Mouse (Mus musculus) limb, embryonic 11.5 days (tissue): ENCODE measurements at regions not wholly inside any gene's neighbourhood (a gene's known extent, or its start where the extent isn't known, plus 50 kb on each side); places are given as distances from the start of the nearest gene placed in this dataset.
A peak's percentile ranks its signal among the peaks of the same experiment; 100 is the strongest.

Experiments
- ATAC-seq: fragments of 200-750 bp; cut with Nextera tagmentation; 2 replicates; pipeline ENCODE4 v1.8.0; 2017; ENCODE audit warnings: low read depth; ENCODE audit not compliant: insufficient number of reproducible peaks, low FRiP score, low TSS enrichment
- DNase-seq: peaks from one replicate; pipeline ENCODE4 v3.0.0-alpha.2; 2015; ENCODE audit warnings: low spot score
- H3K27ac ChIP-seq: fragments of 300-500 bp; sonication (generic); replicated peaks from 2 replicates; pipeline ENCODE4 v1.5.1; 2014; ENCODE audit warnings: low read depth, mild to moderate bottlenecking, low read length
- H3K27me3 ChIP-seq: fragments of 300-500 bp; sonication (generic); 2 replicates; pipeline ENCODE4 v1.6.1; 2014; ENCODE audit warnings: mild to moderate bottlenecking, low read length, mixed read lengths; ENCODE audit not compliant: control insufficient read depth, insufficient read depth
- H3K36me3 ChIP-seq: fragments of 300-500 bp; sonication (generic); 2 replicates; pipeline ENCODE4 v1.6.1; 2014; ENCODE audit warnings: mild to moderate bottlenecking, low read length, moderate library complexity, mixed read lengths; ENCODE audit not compliant: control insufficient read depth, insufficient read depth
- H3K4me1 ChIP-seq: fragments of 300-500 bp; sonication (generic); 2 replicates; pipeline ENCODE4 v1.6.1; 2014; ENCODE audit warnings: low read length, mixed read lengths; ENCODE audit not compliant: control insufficient read depth, insufficient read depth
- H3K4me2 ChIP-seq: fragments of 300-500 bp; sonication (generic); 2 replicates; pipeline ENCODE4 v1.6.1; 2014; ENCODE audit warnings: low read depth, mild to moderate bottlenecking, moderate library complexity; ENCODE audit not compliant: severe bottlenecking
- H3K4me3 ChIP-seq: fragments of 300-500 bp; sonication (generic); 2 replicates; pipeline ENCODE4 v1.5.1; 2014; ENCODE audit warnings: low read depth, low read length
- H3K9ac ChIP-seq: fragments of 300-500 bp; sonication (generic); 2 replicates; pipeline ENCODE4 v1.6.1; 2014; ENCODE audit warnings: mild to moderate bottlenecking, low read length
- H3K9me3 ChIP-seq: fragments of 300-500 bp; sonication (generic); 2 replicates; pipeline ENCODE4 v1.6.1; 2016; ENCODE audit warnings: low read length; ENCODE audit not compliant: control insufficient read depth
- WGBS: fragments of 180-500 bp; shearing (Covaris S2); extraction: QIAGEN DNeasy Blood & Tissue Kit; methylation state at CpG from one replicate; pipeline ENCODE4 v1.1.7; 2014; 5-methylcytosine and 5-hydroxymethylcytosine counted together

DNA sequence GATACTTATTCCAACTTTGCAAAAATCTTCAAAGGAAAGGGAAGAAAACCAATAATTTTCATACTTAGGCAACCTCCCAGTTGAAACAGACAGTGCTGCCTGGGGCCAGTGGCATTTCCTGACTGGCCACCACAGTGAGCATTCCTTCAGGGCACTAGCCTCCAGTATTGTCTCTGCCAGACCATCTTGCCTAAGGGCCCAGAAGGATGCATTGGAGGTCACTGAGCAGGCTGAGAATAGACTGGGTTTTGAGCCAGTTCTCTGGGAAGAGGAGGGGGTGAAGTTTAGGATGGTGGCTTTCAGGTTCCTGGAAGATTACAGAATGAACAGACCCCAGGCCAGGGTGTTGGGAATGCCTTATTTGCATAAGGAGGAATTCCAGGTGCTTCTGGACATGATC lies 95.3 kb upstream of the Tpm1 start:
- H3K4me2 ChIP-seq, result no peak overlapping the region
- no peaks in the 10 kb centered on the region for H3K9me3 ChIP-seq
- DNase-seq (no peak), ATAC-seq (no peak)
- no peaks in the 10 kb centered on the region for H3K4me1 ChIP-seq
- no peak overlapping the region for H3K9ac ChIP-seq
- H3K4me3 ChIP-seq, result no peak overlapping the region
- H3K27me3 ChIP-seq, result no peaks in the 10 kb centered on the region
- H3K27ac ChIP-seq, result no peak overlapping the region
- no peaks in the 10 kb centered on the region for H3K36me3 ChIP-seq

DNA sequence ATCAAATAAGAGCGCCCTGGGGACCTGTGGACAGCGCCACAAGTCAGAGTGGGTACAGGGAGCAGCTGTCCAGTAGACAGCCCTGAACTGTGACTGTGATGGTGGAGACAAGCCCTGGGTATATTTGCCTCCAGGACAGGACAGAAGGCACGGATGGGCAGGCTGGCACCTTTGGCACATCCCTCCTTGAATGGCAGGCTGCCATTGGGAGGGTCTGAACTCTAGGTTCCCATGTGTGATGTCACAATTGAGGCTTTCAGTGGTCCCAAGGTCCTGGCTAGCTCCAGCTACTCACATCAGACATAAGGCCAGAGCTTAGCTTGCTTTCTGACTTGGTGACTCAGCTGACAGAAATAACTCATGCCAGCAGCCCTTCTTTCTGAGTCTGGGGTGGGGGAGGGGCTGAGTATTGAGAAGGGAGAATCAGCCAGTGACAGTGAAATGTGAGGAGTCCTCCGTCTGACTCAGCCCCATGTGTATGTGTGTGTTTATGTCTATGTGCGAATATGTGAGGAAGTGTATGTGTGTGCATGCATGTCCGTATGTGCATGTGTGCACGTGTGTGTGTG lies 91.2 kb upstream of the Tpm1 start:
- WGBS, result 80% methylated on average over 7 of the region's 7 CpGs
- Histone ChIP-seq H3K4me1 (peaks cover 17% of the 10 kb centered on the region), H3K9me3 (no peaks in the 10 kb centered on the region), H3K36me3 (no peaks in the 10 kb centered on the region), H3K27ac (no peak overlapping the region), H3K4me2 (no peak overlapping the region), H3K9ac (no peak overlapping the region), H3K4me3 (no peak overlapping the region), H3K27me3 (no peaks in the 10 kb centered on the region)
- DNase-seq (no peak), ATAC-seq (no peak)

- H3K4me3 ChIP-seq, result no peak overlapping the region
- no peak overlapping the region for H3K9ac ChIP-seq
- H3K27ac ChIP-seq, result peak overlapping the region; percentile 57
- WGBS, result 33% methylated on average over 5 of the region's 5 CpGs
- H3K4me2 ChIP-seq, result no peak overlapping the region
- no peak for ATAC-seq
- peaks cover 17% of the 10 kb centered on the region for H3K4me1 ChIP-seq
- DNase-seq, result no peak
- H3K36me3 ChIP-seq, result no peaks in the 10 kb centered on the region
- no peaks in the 10 kb centered on the region for H3K27me3 ChIP-seq
- H3K9me3 ChIP-seq, result no peaks in the 10 kb centered on the region
These were observed 88.5 kb upstream of the Tpm1 start for GRCm38 (mm10) chr9:67137681-67138080.

GRCm38 (mm10) chr9:67137141-67137540 lies 87.9 kb upstream of the Tpm1 start:
- Histone ChIP-seq H3K9ac (no peak overlapping the region), H3K36me3 (no peaks in the 10 kb centered on the region), H3K9me3 (no peaks in the 10 kb centered on the region), H3K4me1 (peaks cover 17% of the 10 kb centered on the region), H3K4me3 (no peak overlapping the region), H3K4me2 (no peak overlapping the region), H3K27me3 (no peaks in the 10 kb centered on the region), H3K27ac (peak overlapping the region; percentile 57)
- DNase-seq (no peak), ATAC-seq (no peak)
- WGBS, result 67% methylated on average over 4 of the region's 4 CpGs

GRCm38 (mm10) chr9:67136166-67136565 lies 87.0 kb upstream of the Tpm1 start:
- DNase-seq, result no peak
- H3K4me3 ChIP-seq, result no peak overlapping the region
- H3K9ac ChIP-seq, result no peak overlapping the region
- H3K36me3 ChIP-seq, result no peaks in the 10 kb centered on the region
- H3K9me3 ChIP-seq, result no peaks in the 10 kb centered on the region
- peaks cover 17% of the 10 kb centered on the region for H3K4me1 ChIP-seq
- no peak overlapping the region; the same call in 1 of the 2 replicates for H3K27ac ChIP-seq
- no peak for ATAC-seq
- WGBS, result 31% methylated on average over 6 of the region's 6 CpGs
- H3K27me3 ChIP-seq, result no peaks in the 10 kb centered on the region
- no peak overlapping the region for H3K4me2 ChIP-seq

GRCm38 (mm10) chr9:67134378-67134777 lies 85.2 kb upstream of the Tpm1 start:
- Histone ChIP-seq H3K4me1 (peaks cover 17% of the 10 kb centered on the region), H3K4me2 (no peak overlapping the region), H3K36me3 (no peaks in the 10 kb centered on the region), H3K27me3 (no peaks in the 10 kb centered on the region), H3K27ac (no peak overlapping the region), H3K9me3 (no peaks in the 10 kb centered on the region), H3K9ac (no peak overlapping the region), H3K4me3 (no peak overlapping the region)
- no peak for DNase-seq
- no peak for ATAC-seq
- 80% methylated on average over 6 of the region's 6 CpGs for WGBS

DNA sequence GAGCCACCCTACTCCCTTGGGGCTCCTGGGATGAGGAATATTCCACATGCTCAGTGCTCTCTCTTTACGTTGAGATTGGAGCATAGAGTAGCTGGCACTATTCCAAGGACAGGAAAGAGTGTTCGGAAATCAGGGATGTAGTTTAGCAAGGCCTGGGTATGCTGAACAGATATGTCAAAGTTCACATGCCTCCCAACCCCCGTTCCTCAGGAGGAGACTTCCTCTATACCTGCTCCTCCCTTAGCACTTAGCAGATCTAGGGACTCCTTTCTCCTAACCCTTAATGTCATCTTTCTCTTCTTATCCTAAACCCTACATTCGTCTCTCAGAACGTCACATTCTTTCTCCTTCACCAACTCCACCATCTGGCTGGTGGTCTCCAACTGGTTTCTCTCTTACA lies 83.2 kb upstream of the Tpm1 start:
- H3K36me3 ChIP-seq, result no peaks in the 10 kb centered on the region
- no peak overlapping the region for H3K27ac ChIP-seq
- no peak for ATAC-seq
- peaks cover 12% of the 10 kb centered on the region for H3K4me1 ChIP-seq
- WGBS, result 79% methylated on average over 5 of the region's 5 CpGs
- H3K9me3 ChIP-seq, result no peaks in the 10 kb centered on the region
- no peak for DNase-seq
- H3K27me3 ChIP-seq, result no peaks in the 10 kb centered on the region
- no peak overlapping the region for H3K4me3 ChIP-seq
- H3K9ac ChIP-seq, result no peak overlapping the region
- H3K4me2 ChIP-seq, result no peak overlapping the region

DNA sequence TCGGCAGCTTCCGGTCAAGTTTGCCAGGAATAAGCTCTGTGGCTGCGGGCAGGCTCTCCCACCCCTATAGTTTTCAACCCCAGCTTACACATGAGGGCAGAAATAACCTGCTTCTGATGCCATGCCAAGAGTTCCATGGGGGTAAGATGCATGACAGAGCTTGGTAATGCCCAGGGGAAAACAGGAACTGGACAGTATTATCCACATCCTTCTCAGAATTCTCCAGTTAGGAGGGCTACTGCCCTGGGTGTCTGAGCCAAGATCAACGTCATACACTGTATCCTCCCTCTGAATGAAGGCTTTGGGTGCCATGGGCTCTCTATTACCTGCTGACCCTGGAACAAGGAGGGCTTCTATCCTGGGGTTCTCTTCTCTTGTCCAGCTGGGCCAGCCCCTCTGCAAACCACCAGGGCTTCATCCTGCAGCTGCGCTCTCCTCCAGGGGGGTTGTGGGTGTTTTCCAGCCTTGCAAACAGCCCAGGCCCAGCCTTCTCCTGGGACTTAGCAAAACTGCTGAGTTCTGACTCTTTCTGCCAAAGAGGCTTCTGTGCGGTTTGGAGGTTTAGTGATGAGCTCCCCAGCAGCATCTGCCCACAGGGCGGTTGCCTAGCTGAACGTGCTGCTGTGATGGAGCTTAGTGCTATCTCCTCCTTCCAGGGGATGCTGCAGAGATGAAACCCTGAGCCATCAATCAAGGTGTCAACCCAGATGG lies 81.7 kb upstream of the Tpm1 start:
- no peak overlapping the region for H3K9ac ChIP-seq
- WGBS, result 79% methylated on average over 8 of the region's 8 CpGs
- H3K4me3 ChIP-seq, result no peak overlapping the region
- H3K4me2 ChIP-seq, result no peak overlapping the region
- DNase-seq, result no peak
- no peak for ATAC-seq
- H3K9me3 ChIP-seq, result no peaks in the 10 kb centered on the region
- H3K4me1 ChIP-seq, result no peaks in the 10 kb centered on the region
- H3K27ac ChIP-seq, result no peak overlapping the region
- no peaks in the 10 kb centered on the region for H3K27me3 ChIP-seq
- H3K36me3 ChIP-seq, result no peaks in the 10 kb centered on the region

- Histone ChIP-seq H3K4me3 (no peak overlapping the region), H3K9ac (no peak overlapping the region), H3K4me2 (no peak overlapping the region), H3K36me3 (no peaks in the 10 kb centered on the region), H3K27ac (no peak overlapping the region), H3K4me1 (no peaks in the 10 kb centered on the region), H3K27me3 (no peaks in the 10 kb centered on the region), H3K9me3 (no peaks in the 10 kb centered on the region)
- 86% methylated on average over 3 of the region's 3 CpGs for WGBS
- ATAC-seq, result no peak
- no peak for DNase-seq
These were observed 80.7 kb upstream of the Tpm1 start for GRCm38 (mm10) chr9:67129891-67130290.
